Mouse (Mus musculus): Measurements from ENCODE around the gene Hbb-bt.
"Not testable (repeated sequence)": the region's sequence is repeated elsewhere in the genome, so short reads cannot be mapped to it uniquely, and the experiment has no call there.

DNA sequence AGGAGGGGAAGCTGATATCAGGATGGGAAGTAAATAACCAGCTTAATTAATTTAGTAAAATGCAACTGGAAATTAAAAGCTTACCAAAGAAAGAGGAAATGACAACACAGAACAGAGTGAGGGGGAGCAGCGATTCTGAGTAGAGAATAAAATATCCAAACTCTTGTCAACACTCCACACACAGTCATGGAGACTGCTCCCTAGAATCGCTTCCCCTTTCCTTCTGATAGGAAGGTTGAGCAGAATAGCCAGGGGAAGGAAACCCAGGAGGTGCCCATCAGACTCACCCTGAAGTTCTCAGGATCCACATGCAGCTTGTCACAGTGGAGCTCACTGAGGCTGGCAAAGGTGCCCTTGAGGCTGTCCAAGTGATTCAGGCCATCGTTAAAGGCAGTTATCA, 644 bp downstream of the Hbb-bt start:
- TF ChIP-seq CTCF (IDR thresholded peaks at IDR 0.05; ENCODE audit: low read depth, low read length); GATA1 (IDR thresholded peaks at IDR 0.05; ENCODE audit: borderline replicate concordance, low read length): not testable (repeated sequence)

Measured in G1E (cell line).